Mouse (Mus musculus): ENCODE results near the gene Slc5a10. TPM values are rescaled to one million over a fixed set of nuclear protein-coding genes. Genes with fewer than 3 reads are reported as not detected.
"Not testable (repeated sequence)": the region's sequence is repeated elsewhere in the genome, so short reads cannot be mapped to it uniquely, and the experiment has no call there.

The Slc5a10 gene
- total RNA-seq, 1 experiment from 2014 or later: not detected

DNA sequence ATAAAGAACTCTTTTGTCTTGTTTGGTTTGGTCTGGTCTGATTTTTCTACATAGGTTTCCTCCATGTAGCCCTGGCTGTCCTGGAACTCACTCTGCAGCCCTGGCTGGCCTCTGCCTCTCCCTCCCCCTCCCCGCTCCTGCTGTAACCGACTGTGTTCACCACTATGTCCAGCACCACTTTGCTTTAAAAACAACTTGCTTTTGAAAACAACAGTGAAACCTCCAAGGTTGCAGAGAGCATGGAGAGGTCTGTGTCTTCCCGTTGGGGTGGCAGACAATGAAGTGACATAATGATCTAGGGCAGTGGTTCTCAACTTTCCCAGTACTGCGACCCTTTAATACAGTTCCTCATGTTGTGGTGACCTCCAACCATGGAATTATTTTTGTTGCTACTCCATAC is 65.0 kb downstream of the Slc5a10 start:
- no peak for ATAC-seq (replicated peaks; ENCODE audit: insufficient number of reproducible peaks, low FRiP score, low TSS enrichment, poor library complexity, severe bottlenecking)

DNA sequence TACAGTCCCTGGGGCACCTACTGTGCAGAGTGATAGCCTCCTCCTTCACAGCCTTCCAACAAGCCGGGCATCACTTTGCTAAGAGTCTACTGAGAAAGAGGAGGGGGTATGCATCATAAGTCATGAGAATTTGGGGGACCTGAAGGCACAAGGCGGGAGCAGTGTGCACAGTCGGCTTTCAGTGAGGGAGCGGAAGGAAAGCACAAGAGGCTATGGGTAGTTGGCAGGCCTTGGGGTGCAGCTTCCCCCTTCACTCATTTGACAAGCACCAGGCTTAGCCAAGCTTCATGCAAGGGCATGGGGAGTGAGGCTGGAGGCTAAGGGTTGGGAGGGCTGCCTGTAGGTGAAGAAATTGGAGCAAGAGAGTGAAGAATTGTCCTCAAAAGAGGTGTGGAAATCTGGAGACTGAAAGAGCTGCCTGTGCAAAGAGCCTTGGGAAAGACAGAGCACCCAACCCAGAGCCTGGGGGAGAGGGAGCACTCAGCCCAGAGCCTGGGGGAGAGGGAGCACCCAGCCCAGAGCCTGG is 65.8 kb downstream of the Slc5a10 start:
- ATAC-seq (replicated peaks; ENCODE audit: insufficient number of reproducible peaks, low FRiP score, low TSS enrichment, poor library complexity, severe bottlenecking): no peak

DNA sequence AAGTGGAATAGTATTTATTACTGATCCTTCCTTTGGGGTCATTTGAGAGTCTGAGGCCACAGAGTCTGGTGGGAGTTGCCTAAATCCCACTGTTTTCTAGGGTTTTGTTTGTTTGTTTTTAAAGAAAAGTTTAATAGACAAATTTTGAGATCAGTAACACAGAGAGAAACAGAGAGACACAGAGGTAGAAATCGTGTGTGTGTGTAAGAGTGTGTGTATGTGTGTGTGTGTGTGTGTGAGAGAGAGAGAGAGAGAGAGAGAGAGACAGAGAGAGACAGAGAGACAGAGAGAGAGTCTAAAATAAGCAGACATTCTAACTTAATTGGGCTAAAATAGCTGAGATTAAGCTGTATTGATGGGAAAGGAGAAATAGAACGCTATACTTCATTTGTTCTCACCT is 67.1 kb downstream of the Slc5a10 start:
- no peak for ATAC-seq (replicated peaks; ENCODE audit: insufficient number of reproducible peaks, low FRiP score, low TSS enrichment, poor library complexity, severe bottlenecking)

DNA sequence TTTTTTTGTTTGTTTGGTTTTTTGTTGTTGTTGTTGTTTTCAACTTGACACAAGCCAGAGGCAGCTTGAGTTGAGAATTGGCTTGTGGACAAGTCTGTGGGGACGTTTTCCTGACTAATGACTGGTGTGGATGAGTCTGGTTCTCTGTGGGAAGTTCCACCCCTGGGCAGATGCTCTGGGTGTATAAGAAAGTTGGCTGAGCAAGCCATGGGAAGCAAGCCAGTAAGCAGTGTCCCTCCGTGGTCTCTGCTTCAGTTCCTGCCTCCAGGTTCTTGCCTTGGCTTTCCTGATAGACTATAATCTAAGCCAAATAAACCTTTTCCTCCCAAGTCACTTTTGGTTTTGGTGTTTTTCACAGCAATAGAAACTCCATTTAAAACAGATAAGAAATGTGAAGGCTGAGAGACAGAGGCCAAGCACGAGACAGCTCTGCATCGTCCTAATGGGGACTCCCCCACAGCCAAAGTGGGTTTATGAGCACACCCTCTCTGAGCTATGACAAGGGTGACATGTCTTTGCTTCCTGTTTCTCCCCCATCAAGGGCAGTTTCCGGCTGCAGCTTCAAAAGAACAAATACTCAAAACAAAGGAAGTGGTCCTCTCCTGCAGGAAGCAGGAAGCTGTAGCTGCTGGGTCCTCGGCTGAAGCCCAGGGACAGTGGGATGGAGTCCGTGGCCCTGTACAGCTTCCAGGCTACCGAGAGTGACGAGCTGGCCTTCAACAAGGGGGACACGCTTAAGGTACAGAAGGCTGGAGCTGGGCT is 67.8 kb downstream of the Slc5a10 start, which contains the start of gene Grap:
TSS of gene Grap (plus strand) at position 580 of the 762 bp plus-strand sequence.
- ATAC-seq (replicated peaks; ENCODE audit: insufficient number of reproducible peaks, low FRiP score, low TSS enrichment, poor library complexity, severe bottlenecking): peak; percentile 73

DNA sequence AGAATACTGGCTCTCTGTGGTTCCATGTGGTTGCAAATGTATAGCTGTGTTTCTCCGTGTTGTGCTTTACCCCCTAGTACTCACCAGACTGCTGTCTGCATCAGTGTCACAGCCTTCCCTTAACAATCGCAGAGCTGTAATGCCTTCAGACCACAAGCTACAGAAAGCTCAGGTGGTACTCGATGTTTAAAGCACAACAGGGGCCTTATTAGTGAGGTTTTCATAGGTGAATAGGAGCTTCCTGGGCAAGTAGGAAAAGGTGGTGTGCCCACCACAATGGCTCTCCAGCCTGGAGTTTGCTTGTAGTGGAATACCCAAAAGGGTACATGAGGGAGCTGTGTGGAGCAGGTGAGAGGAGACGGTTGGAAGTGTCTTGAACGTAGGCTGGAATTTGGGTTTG is 68.4 kb downstream of the Slc5a10 start:
- ATAC-seq (replicated peaks; ENCODE audit: insufficient number of reproducible peaks, low FRiP score, low TSS enrichment, poor library complexity, severe bottlenecking): no peak

DNA sequence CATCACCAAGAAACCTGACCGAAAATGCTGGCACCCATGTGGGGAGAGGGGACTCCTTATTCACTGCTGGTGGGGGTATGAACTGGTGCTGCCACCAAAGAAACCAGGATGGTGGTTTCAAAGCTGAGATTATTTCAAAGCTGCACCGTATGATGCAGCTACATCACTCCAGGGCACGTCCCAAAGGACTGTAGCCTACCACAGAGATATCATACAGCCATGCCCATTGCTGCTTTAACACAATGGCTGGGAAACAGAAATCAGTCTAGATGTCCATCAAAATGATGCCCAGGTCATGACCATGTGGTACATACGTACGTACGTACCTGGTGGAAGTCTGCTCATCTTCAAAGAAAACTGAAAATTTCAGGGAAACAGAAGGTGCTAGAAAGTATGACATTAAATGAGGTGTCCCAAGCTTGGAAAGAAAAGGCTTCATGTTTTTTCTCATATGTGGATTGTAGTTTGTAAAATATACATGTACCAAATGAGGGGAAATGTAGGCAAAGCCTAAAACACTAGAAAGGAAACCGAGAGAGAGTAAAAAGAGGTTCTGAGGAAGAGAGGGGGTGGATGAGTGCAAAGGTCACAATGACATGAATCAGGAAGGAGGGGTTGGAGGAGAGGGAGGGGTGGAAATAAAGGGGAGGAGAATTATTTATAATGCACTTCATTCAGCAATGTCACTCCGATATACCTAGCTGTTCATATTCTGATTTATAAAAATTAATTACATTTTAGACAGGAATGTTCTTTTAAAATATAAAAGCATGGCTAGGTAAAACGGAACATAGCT is 70.0 kb downstream of the Slc5a10 start:
- no peak for ATAC-seq (replicated peaks; ENCODE audit: insufficient number of reproducible peaks, low FRiP score, low TSS enrichment, poor library complexity, severe bottlenecking)

DNA sequence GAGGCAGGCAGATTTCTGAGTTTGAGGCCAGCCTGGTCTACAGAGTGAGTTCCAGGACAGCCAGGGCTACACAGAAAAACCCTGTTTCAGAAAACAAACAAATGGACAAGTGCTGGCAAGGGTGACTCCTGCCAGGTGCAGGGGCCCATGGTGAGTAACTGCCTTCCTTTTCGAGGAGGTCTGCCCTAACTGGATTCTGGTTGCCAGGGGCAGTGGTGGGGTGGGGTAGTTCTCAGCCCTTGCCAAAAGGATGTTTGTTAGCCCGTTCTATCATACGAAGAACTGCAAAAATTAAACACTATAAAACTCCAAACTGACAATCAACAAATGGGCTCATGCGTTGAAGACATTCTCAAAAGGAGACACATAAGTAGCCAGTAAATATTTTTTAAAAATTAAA is 71.0 kb downstream of the Slc5a10 start:
- ATAC-seq (replicated peaks; ENCODE audit: insufficient number of reproducible peaks, low FRiP score, low TSS enrichment, poor library complexity, severe bottlenecking): no peak

DNA sequence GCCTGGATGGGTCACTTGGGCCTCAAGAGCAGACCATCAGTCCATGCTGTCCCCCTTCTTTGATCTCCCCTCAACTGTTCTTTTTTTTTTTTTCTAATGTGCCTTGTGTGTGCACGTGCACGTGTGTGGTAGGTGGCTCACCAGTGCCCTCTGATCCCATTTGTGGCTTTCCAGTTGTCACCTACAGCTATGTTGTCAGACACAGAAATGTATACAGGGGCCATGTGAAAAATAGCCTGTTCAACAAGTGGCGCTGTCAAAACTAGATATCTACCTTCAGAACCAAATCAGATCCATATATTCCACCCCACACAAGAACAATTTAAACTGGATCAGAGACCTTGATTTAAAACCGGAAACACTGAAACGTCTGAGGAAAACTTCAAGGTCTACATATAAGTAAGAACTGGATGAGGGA is 71.5 kb downstream of the Slc5a10 start:
- no peak for ATAC-seq (replicated peaks; ENCODE audit: insufficient number of reproducible peaks, low FRiP score, low TSS enrichment, poor library complexity, severe bottlenecking)

DNA sequence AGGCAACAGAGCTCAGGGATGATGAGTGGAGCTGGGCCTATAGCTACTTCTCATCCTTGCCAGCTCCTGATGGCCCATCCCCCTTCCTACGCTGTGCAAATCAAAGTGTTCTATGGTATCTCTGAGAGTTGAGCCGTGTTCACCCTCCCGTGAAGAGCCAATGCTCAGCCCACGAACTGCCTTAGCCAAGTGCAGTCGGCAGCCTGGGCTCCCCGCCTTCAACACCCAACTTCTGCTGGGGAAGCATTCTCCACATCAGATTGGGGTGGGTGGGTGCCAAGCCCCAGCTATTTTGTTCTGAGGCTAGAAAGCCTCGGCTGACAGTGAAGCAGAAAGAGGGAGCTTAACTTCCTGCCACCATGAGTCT is 71.9 kb downstream of the Slc5a10 start:
- no peak for ATAC-seq (replicated peaks; ENCODE audit: insufficient number of reproducible peaks, low FRiP score, low TSS enrichment, poor library complexity, severe bottlenecking)

DNA sequence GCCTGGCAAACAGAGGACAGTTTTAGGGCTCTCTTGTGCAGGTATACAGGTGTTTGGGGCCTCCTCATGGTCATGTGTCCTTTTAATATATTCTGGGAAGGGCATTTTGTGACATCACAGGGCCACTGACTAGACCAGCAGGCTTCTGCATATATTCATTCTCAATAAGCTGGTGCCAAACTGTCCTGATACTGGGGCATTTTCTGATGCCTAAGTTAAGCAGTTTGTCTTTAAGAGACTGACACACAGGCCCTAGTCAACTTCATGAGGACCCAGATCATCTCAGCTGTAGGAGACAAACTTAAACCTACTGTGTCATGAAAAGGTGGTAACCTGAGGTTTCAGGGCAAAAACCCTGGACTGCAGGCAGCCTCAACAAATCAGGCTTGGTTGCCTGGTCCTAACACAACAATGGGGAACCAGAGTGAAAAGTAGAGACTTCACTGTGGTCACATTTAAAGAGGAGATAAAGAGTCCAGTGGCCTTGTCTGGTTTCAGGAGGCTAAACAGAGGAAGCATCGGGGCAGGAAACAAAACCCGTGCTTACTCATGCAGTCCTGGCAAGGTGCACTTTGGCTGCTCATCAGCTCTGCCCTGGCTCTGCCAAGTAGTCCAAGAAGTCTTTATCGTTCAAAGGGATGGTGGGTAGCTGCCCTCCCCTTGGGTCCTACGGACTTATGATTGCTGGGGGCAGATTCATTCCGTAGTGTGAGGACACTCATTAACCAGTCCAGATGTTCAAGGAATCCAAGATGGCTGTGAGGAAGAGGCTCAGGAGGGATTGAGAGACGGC is 72.5 kb downstream of the Slc5a10 start:
- no peak for ATAC-seq (replicated peaks; ENCODE audit: insufficient number of reproducible peaks, low FRiP score, low TSS enrichment, poor library complexity, severe bottlenecking)

DNA sequence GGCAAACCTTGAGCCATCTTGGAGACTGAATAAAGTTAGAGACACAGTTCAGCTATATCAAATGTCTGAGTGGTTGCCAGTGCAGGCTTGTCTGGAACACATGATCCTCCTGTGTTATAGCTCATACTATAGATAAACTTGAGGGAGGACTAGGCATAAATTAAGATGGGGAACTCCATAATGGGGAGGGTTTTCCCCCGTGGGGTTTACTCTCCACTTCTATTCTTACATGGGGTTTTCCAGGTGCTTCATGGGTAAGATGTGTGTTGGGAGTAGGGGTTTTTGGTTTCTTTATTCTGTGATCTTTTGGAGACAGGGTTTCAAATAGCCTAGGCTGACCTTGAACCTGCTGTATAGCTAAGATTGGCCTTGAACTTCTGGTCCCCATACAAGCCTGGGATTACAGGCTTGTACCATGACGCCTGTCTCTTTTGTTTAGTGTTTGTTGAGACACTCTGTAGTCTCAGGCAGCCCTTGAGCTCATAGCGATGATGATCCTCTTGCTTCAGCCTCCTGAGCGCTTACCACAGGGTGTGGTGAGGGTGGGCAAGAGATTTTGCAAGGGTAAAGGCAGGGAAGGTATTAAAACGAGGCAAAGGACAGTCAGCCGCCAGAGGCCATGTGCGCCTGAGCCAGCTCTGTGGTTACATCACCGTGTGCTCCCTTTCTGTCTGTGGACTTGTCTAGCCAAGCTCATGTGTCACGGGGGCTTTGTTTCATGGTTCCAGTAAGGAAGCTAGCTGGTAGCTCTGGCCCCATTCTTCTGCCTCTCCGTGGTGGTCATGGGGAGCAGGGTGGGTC is 73.3 kb downstream of the Slc5a10 start:
- no peak for ATAC-seq (replicated peaks; ENCODE audit: insufficient number of reproducible peaks, low FRiP score, low TSS enrichment, poor library complexity, severe bottlenecking)

DNA sequence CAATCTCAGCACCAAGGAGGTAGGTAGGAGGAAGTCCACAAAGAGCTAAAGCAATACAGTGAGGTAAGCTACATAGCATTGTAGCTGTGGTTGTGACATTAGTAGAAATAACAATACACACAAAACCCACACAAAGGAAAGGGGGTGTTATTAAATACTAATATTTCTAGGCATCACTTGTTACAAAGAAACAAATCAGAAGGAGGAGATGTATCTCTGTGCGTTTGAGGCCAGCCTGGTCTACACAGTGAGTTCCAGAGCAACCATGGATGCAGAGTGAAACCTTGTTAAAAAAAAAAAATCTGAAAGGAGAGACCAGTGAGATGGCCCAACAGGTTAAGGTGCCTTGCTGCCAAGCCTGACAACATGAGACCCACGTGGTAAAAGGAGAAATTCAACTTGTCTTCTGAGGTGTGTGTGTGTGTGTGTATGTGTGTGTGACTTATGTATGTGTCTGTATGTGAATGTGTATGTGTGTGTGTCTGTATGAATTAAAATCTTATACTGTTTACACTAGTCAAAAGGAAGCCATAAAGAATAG is 74.1 kb downstream of the Slc5a10 start:
- no peak for ATAC-seq (replicated peaks; ENCODE audit: insufficient number of reproducible peaks, low FRiP score, low TSS enrichment, poor library complexity, severe bottlenecking)

DNA sequence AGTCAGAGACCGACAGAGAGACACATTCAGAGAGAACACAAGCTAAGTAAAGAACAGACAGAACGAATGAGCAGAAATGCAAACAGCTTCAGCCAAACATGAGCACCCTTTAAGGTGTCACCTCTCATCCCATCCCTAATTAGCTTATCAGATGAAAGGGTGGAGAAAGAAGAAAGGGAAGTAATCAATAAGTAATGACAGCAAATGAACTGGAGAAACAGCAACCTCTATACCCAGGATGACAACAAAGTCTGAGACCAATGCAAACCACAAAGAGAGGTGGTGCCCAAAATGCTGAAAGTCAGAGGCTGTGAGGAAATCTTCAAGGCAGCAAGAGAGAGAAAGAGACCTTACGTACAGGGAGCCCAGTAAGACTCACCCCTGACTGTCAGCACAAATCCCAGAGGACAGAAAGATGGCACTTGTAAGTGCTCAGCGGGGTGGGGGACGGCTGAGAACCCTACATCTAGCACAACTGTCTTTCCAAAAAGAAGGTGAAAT is 75.2 kb downstream of the Slc5a10 start:
- ATAC-seq (replicated peaks; ENCODE audit: insufficient number of reproducible peaks, low FRiP score, low TSS enrichment, poor library complexity, severe bottlenecking): no peak

DNA sequence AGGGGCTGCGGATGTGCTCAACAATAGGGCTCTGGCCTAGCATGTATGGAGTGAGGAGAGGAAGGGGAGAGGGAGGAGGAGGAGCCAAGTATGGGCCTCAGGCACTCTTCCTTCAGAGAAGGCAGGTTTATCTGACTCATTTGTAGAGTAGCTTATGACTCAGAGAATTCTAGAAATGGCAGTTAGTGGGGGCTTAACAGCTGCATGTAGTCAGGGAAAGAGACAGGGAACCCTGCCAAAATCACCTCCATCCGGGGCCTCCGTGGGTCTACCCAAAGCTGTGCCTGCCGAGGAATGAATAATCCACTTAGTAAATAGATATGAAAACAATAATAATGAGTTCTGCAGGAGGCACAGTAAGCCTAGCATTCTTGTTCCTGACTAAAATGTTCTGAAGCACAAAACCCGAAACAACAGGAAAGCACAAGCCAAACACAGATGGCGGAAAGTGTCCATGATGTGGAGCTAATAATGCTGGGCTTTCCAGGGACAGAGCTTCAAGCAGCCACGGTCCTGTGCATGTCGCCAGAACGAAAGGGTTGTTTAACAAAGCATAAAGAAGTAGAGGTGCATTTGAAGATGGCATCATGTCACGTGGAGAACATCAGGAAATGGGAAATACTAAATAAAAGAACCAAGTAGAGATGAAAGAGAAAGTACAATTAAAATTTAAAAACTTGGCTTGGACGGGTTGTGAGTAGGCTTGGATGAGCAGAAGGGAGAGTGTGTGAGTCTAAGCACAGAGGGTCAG is 75.9 kb downstream of the Slc5a10 start:
- ATAC-seq (replicated peaks; ENCODE audit: insufficient number of reproducible peaks, low FRiP score, low TSS enrichment, poor library complexity, severe bottlenecking): no peak

DNA sequence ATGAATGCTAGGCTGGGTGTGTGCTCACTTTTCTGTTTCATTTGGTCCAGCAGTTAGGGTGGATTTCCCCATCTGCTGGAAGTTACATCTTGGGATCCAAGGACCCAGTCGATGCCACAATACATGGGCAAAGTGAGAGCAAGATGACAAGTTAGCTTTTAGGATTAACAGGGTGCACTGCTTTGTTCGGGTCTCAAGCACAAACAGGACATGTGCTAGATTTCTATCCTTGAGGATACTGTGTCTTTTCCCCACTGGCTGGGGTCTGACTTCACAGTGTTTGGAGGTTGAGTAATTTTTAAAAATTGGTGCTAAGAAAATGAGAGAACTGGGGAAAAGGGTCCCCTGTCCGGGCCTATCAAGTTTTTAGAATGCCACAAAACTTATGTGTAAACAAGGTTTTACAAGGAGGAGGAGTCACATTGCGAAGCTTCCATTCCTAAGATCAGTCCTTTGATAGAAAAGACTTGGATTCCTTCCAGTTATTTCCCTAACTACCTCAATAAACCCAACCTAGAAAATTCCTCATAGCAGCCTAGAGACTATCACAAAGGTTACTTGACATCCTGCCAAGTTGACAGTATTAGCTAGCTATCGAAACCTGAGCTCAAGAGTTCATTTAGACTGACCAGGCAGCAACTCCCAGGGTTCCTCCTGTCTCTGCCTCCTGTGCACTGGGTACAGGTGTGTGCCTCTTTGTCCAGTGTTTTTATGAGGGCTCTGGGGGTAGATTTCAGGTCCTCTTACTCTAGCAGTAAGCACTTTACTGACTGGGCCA is 77.3 kb downstream of the Slc5a10 start:
- no peak for ATAC-seq (replicated peaks; ENCODE audit: insufficient number of reproducible peaks, low FRiP score, low TSS enrichment, poor library complexity, severe bottlenecking)

DNA sequence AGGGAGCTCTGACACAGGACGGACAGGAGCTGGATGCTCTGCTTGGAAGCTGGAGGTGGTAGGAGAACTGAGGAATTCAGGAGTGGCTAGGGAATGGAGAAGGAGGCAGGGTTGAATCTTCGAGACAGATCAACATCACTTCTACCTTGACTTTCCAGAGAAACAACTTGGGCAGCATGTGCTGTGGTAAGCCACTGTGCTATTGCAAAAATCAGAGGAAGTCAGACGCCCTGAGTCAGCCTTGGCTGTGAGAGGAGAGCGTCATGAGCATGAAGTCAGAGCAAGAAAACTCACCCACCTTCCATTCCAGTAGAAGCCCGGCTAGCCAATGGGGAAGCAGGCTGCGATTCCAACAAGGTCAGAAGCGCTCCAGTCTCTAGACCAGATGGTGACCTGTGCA is 78.5 kb downstream of the Slc5a10 start:
- no peak for ATAC-seq (replicated peaks; ENCODE audit: insufficient number of reproducible peaks, low FRiP score, low TSS enrichment, poor library complexity, severe bottlenecking)

DNA sequence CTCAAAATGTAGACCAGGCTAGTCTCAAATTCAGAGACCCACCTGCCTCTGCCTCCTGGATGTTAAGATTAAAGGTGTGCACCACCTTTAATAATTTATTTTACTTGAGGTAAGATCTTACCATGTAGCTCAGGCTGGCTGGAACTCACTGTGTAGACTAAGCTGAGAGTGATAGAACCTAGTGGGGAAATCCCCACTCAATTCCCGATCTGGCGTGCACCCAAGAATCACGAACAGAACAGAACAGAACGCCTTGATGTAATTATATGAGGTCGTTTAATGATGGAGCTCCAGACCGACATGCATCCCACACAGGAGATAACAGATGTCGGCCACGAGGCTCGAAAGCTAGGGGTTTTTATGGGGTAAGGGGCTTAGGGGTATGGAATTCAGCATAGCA is 80.0 kb downstream of the Slc5a10 start:
- ATAC-seq (replicated peaks; ENCODE audit: insufficient number of reproducible peaks, low FRiP score, low TSS enrichment, poor library complexity, severe bottlenecking): not testable (repeated sequence)

Data from monocyte, adult 5-6 weeks (primary cell).